27 mouse cellular contexts compared by ENCODE assay signal in genomic region chr13:51891825-51892532, GRCm38 (mm10). TPM values are rescaled to one million over a fixed set of nuclear protein-coding genes. Genes with fewer than 3 reads are reported as not detected.
DNase-seq lines count a peak whose midpoint lies in the region; ATAC-seq lines count a peak whose summit lies in the region.
"Had no signal": no experiment of that assay in that cellular context is flagged by ENCODE, and none has a peak within 500 bp of the region (broad histone marks: within the 10 kb centered on the region; RNA-seq: fewer than 3 reads in every experiment).

No protein-coding gene starts in this region.

- no peaks in the 10 kb centered on the region for H3K27me3 ChIP-seq in liver, embryonic 11.5 days (replicated peaks; ENCODE audit: control insufficient read depth, insufficient read depth, low read length)
- no peaks in the 10 kb centered on the region for H3K27me3 ChIP-seq in hindbrain, embryonic 14.5 days (ENCODE audit: control insufficient read depth, insufficient read depth, low read length)
- H3K27me3 ChIP-seq: kidney, embryonic 15.5 days; neural tube, embryonic 13.5 days had no signal

- H3K9me3 ChIP-seq in liver, embryonic 11.5 days (ENCODE audit: control insufficient read depth, low read length), result no peaks in the 10 kb centered on the region
- H3K9me3 ChIP-seq in hindbrain, embryonic 14.5 days (ENCODE audit: control insufficient read depth, low read length), result peaks cover 11% of the 10 kb centered on the region; the same call in 1 of the 2 replicates
- H3K9me3 ChIP-seq: G1E; kidney, embryonic 15.5 days had no signal

- H3K4me2 ChIP-seq in liver, embryonic 11.5 days, result no peak overlapping the region
- H3K4me2 ChIP-seq in hindbrain, embryonic 14.5 days (replicated peaks), result no peak overlapping the region
- H3K4me2 ChIP-seq: kidney, embryonic 15.5 days; midbrain, embryonic 12.5 days; neural tube, embryonic 13.5 days had no signal

- H3K36me3 ChIP-seq in liver, embryonic 11.5 days (ENCODE audit: control insufficient read depth, insufficient read depth, low read length), result no peaks in the 10 kb centered on the region
- no peaks in the 10 kb centered on the region for H3K36me3 ChIP-seq in hindbrain, embryonic 14.5 days (replicated peaks; ENCODE audit: control insufficient read depth, insufficient read depth)
- H3K36me3 ChIP-seq: G1E; hindbrain, embryonic 10.5 days; kidney, embryonic 15.5 days; midbrain, embryonic 12.5 days; neural tube, embryonic 13.5 days had no signal

- no peak for DNase-seq in liver, embryonic 11.5 days (ENCODE audit: low spot score)
- DNase-seq in liver (no peak), MN1 (ENCODE audit: low spot score) (peak; percentile 23)
- DNase-seq in frontal cortex, postnatal 36 days (ENCODE audit: low spot score in 2 of 2), result no peak
- DNase-seq in c-Kit-positive CD71-positive TER-119-positive erythroid progenitor cells, embryonic 14.5 days (ENCODE audit: low spot score), result no peak
- no peak for DNase-seq in hindbrain, embryonic 14.5 days (ENCODE audit: low spot score)
- DNase-seq: adrenal gland, postnatal 14 days; cerebellum, adult 2 months; cerebellum, postnatal 14 days; gastrocnemius, adult 2 months; gastrocnemius, postnatal 36 days; heart, postnatal 14 days; kidney, adult 18-20 months; kidney, postnatal 4 days; left cerebral cortex, postnatal 4 days; lung, adult 2 months; lung, postnatal 14 days; thymus, postnatal 4 days had no signal

- 69% methylated on average over 6 of the region's 6 CpGs for WGBS in liver, embryonic 11.5 days
- 91% methylated on average over 6 of the region's 6 CpGs for WGBS in hindbrain, embryonic 14.5 days

- H3K4me3 ChIP-seq in liver, embryonic 11.5 days (ENCODE audit: low read depth, low read length), result no peak overlapping the region
- no peak overlapping the region for H3K4me3 ChIP-seq in hindbrain, embryonic 14.5 days (replicated peaks; ENCODE audit: low read length)
- H3K4me3 ChIP-seq: gastrocnemius, adult 2 months; hindbrain, embryonic 10.5 days; kidney, embryonic 15.5 days; midbrain, embryonic 12.5 days; neural tube, embryonic 13.5 days had no signal

- H3K4me1 ChIP-seq in liver, embryonic 11.5 days (replicated peaks; ENCODE audit: control insufficient read depth, insufficient read depth, low read length), result peaks cover 3% of the 10 kb centered on the region; the same call in 1 of the 2 replicates
- H3K4me1 ChIP-seq in hindbrain, embryonic 14.5 days (replicated peaks; ENCODE audit: control insufficient read depth, insufficient read depth, low read length), result no peaks in the 10 kb centered on the region
- H3K4me1 ChIP-seq: hindbrain, embryonic 10.5 days; kidney, embryonic 15.5 days; midbrain, embryonic 12.5 days; neural tube, embryonic 13.5 days had no signal

- H3K9ac ChIP-seq in liver, embryonic 11.5 days (ENCODE audit: low read depth, low read length), result no peak overlapping the region
- H3K9ac ChIP-seq in hindbrain, embryonic 14.5 days, result no peak overlapping the region
- H3K9ac ChIP-seq: kidney, embryonic 15.5 days; midbrain, embryonic 12.5 days; neural tube, embryonic 13.5 days had no signal

- no peak overlapping the region for H3K27ac ChIP-seq in liver, embryonic 11.5 days (ENCODE audit: low read depth, low read length)
- H3K27ac ChIP-seq in hindbrain, embryonic 14.5 days, result no peak overlapping the region
- H3K27ac ChIP-seq: gastrocnemius, adult 2 months; hindbrain, embryonic 10.5 days; kidney, embryonic 15.5 days; midbrain, embryonic 12.5 days; neural tube, embryonic 13.5 days had no signal

- peak; percentile 51; the same call in 1 of the 2 replicates for ATAC-seq in liver, embryonic 11.5 days (replicated peaks; ENCODE audit: low FRiP score)
- 0 out of 2 replicates have a peak, but pooled peaks have one; percentile 36 for ATAC-seq in common myeloid progenitor, adult 5-6 weeks (replicated peaks; ENCODE audit: low read depth, poor library complexity, severe bottlenecking)
- ATAC-seq in megakaryocyte-erythroid progenitor cell, adult 5-6 weeks (replicated peaks; ENCODE audit: low FRiP score, low TSS enrichment, poor library complexity, severe bottlenecking), result peak; percentile 73
- ATAC-seq in hindbrain, embryonic 14.5 days (ENCODE audit: low FRiP score), result no peak
- ATAC-seq: forebrain, embryonic 14.5 days; hindbrain, embryonic 16.5 days had no signal

RNA-seq across cellular contexts. Expression of gene Gadd45g, which starts 45.5 kb away (rescaled TPM):
- polyA plus RNA-seq in liver, embryonic 11.5 days (2014; fragmentation: Nextera tagmentation; extraction: Ambion mirVana), result 29.4 and 30.4 TPM in 2 replicates
- total RNA-seq in common myeloid progenitor, adult 5-6 weeks (2017), result 4.5 and 10.1 TPM in 2 replicates
- 3.4 and 6.4 TPM in 2 replicates for total RNA-seq in megakaryocyte-erythroid progenitor cell, adult 5-6 weeks (2014; fragmentation: Nextera tagmentation)
- 11.5 and 12.9 TPM in 2 replicates for total RNA-seq in megakaryocyte-erythroid progenitor cell, adult 5-6 weeks (2017)
- 38.4 and 43.6 TPM in 2 replicates for polyA plus RNA-seq in hindbrain, embryonic 14.5 days (2014; fragmentation: Nextera tagmentation; extraction: Ambion mirVana)
